Mouse (Mus musculus) adrenal gland, postnatal 36 days (tissue): ENCODE results near the gene Nudt17. TPM values are rescaled to one million over a fixed set of nuclear protein-coding genes. Genes with fewer than 3 reads are reported as not detected.
"Not testable (repeated sequence)": the region's sequence is repeated elsewhere in the genome, so short reads cannot be mapped to it uniquely, and the experiment has no call there.

Experiments used
- DNase-seq, 2 experiments: peaks; one replicate each; pipeline ENCODE4 v3.0.0; 2021; ENCODE audit warnings: mixed read lengths in 1 of 2
- total RNA-seq, 2 experiments: library from RNA; stranded (reverse); gene quantifications; 2 replicates each; pipeline ENCODE4 v1.2.3; 2021

Nudt17 gene
- total RNA-seq, 2 experiments from 2014 or later, result 0.49 to 0.66 TPM

DNA sequence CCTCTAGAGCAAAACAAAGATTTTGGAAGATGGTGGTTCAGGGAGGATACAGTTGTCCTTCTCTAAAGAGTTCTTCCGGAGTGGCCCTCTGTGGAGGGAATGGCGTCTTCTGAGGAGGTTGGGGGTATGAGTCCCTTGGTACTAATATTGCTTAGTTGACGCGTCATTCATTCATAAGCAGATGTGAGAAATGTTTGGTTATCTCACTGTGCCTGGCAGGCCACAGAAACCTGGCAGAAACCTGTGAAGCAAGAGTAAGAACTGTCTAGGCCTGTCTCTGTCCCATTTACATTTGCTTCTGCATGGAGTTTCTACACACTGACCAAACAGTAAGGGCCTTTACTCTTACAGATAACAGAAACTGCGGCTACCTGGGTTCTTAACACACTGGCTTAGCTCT is 36.8 kb downstream of the Nudt17 start:
- no peak for DNase-seq

DNA sequence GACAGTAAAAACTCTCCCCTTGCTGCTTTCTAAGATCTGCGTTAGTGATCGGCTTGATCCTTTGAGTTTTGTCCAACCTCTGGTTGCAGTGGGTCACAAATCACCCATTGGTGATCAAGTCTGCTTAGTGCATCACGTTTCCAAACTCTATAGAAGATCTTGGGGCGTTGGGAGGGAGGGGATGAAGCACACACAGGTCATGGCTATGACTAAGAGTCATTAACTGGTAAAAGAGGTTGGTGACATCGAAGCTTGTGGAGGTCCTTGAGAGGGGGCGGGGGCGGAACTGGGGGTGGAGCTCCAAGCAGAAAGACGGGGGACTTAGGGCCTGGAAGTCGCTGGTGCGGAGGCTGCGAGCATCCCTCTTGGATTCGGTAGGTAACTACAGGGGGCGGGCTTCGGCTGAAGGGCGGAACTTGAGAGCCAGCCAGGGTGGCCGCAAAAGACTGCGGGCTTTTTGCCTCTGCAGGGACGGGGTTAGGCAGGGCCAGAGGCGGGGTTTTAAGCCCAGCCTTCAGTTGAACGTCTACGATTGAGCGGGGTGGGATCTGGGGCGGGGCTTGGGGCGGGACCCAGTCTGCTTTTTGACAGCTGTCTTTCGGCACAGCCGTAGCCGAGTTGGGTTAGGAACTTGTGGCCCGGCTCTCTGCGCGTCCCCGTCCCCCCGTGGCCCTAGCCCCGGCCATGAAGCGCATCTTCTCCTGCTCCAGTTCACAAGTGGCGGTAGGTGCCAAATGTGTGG is 38.5 kb downstream of the Nudt17 start, which contains the start of gene Ankrd35:
Ankrd35 (plus strand) TSS at position 405 of the 742 bp plus-strand sequence.
- peak; percentile 83 to 84 for DNase-seq

DNA sequence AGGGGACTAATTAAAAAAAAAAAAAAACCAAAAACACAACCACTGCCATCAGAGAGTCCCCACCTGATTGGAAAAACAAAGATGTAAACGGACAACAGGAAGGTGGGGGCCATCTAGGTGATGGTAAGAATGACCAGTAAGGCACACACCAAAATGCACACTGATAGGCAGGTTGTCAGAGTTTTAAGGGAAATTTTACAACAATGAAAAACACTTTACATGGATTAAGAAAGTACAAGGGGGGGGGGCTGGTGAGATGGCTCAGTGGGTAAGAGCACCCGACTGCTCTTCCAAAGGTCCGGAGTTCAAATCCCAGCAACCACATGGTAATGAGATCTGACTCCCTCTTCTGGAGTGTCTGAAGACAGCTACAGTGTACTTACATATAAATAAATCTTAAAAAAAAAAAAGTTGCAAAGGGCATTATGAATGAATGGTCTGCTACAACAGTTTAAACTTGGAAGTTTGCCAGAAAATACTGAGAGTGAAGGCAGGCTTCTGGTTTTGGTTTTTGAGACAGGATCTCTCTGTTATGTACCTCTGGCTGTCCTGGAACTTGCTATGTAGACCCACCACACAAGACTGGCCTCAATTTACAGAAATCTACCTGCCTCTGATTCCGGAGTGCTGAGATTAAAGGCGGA is 39.8 kb downstream of the Nudt17 start:
- no peak for DNase-seq

DNA sequence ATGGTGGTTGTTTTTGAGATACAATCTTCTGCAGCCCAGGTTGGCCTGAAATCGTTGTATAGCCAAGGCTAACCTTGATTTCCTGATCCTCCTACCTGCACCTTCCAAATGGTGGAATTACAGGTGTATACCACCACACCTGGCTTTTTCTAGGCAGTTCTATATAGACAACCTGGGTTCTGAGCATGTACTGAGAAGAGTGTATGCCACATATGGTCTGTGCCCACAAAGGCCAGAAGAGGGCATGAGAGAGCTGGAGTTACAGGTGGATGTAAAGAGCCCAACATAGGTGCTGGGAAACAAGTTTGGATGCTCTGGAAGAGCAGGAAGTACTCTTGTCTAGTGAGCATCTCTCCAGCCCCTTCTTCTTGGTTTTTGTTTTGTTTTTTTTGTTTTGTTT is 41.0 kb downstream of the Nudt17 start:
- peak; percentile 44 to 48 for DNase-seq

DNA sequence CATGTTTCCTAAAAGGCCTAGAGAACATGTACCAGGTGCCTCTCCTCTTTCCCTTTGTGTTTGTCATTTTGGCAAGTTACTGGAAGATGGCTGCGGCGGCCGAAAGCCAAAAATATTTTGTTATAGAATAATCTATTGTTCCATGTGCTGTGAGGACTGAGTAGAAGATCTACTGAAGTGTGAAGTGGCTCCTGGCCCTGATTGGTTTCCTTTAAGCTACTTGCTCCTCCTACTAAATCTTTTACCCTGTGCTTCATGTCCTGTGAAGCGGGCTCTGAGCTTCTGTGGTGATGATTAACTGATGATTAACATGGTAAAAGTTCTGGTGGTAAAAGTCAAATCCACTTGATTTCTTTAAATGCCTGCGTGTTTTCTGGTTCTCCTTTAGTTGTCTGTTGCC is 41.4 kb downstream of the Nudt17 start:
- no peak for DNase-seq

DNA sequence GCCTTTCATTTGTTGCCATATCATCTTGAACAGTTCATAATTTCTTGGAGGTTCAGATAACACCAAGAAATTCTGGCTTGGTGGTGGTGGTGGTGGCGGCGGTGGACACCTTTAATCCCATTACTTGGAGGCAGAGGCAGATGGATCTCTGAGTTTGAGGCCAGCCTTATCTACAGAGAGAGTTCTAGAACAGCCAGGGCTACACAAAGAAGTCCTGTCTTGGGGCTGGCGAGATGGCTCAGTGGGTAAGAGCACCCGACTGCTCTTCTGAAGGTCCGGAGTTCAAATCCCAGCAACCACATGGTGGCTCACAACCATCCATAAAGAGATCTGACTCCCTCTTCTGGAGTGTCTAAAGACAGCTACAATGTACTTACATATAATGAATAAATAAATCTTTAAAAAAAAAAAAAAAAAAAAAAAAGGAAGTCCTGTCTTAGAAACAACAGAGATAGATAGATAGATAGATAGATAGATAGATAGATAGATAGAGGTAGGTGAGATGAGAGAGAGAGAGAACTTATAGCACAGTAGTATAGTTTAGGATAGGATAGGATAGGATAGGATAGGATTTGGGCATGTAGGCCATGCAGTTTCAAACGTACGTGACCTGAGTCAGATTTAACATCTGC is 42.5 kb downstream of the Nudt17 start:
- not testable (repeated sequence) for DNase-seq

DNA sequence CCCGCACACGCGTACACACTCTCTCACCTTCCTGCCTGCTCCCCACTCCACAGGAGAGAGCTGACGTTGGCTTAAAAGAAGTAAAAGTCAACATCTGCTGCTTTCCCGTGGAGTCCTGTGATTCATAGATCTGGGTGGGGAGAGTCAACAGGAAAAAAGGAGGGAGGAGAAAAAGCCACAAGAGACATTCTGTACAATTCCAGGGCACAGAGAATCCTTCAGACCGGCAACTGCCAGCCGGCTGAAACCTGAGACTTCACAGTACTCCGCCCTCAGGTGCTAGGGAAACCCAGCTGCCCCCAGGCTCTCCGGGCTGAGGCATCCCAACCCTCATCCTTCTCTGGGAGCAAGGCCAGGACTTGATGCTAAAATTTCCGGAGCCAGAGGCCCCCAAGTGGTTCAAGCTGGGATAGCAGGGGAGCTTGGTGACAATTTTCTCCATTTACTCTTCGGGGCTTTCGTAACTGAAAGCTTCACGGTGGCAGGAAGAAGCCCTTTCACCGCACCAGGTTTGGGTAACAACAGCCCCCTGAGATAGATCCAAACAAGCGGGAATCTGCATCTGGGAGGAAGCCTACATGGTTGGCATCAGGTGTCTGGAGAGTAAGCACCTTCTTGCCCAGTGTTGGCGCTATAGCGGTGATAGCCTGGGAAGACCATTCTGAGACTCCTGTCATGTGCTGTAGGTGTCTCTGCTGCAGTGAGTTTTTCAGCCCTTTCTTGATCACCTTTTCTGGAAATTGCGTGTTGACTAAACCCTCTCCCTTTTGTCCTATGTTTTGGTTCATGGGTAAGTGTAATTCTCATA is 44.7 kb downstream of the Nudt17 start:
- DNase-seq, result peak; percentile 76 to 85

DNA sequence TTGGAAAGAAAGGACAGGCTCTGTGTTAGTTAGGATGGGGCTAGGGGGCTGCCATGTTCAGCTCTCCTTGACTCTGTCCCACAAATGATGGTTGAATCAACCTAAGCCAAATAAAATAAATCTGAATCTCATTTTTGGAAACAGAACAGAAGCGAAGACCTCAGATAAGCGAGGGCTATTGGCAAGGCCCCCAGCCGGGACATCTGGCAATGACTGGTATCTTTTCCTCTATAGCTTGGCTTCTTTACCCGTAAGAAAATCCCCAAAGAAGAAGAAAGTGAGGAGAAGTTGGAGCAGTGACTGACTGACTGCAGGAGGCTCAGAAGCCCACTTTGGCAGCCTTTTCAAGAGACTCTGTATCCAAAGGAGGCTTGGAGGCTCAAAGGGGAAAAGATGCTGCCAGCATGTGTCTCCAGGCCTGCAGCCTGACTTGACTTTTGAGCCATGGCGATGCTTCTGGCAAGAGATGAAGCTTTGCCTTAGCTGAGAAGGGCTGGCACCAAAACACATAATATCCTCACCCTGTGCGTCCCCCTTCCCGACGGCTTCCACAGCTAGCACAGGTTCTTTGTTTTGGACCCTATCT is 45.5 kb downstream of the Nudt17 start:
- peak in 1 of 2 experiments; percentile 16 for DNase-seq

DNA sequence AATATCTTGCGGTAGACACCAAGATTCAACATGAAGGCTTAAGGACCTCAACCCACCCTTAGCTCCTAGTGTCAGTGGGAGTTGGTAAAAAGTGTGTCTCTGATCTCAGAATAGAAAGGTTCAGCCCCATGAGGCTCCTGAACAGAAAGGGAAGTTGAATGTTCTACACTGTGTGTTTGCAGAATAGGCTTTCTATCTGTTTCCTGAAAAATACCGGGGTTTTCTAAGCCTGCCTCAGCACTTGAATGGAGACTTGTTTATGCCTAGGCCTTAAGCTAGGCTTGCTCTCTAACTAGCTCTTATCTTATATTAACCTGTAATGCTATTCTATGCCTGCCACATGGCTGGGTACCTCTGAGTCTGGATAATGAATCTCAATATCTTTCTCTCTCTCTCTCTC is 47.5 kb downstream of the Nudt17 start:
- DNase-seq, result no peak

Other genes starting within 250 kb of the Nudt17 start
- gene Hfe2, start 183.4 kb downstream of the Nudt17 start, total RNA-seq, result not detected
- 100 to 1,000 TPM; 515 to 572 TPM for gene Txnip, start 150.6 kb downstream of the Nudt17 start, total RNA-seq
- not detected for gene Gm16253, start 131.6 kb downstream of the Nudt17 start, total RNA-seq
- 10 to 100 TPM; 29.4 to 33.3 TPM for gene Polr3gl, start 114.4 kb downstream of the Nudt17 start, total RNA-seq
- gene Ankrd34a, start 111.9 kb downstream of the Nudt17 start, total RNA-seq, result 1 to 10 TPM in 1 of 2 experiments, under 1 TPM in 1; 0.95 to 1.0 TPM
- 10 to 100 TPM; 29.3 to 52.1 TPM for gene Lix1l, start 107.4 kb downstream of the Nudt17 start, total RNA-seq
- 10 to 100 TPM; 68.3 to 73.5 TPM for gene Rbm8a, start 78.6 kb downstream of the Nudt17 start, total RNA-seq
- gene Pex11b, start 73.2 kb downstream of the Nudt17 start, total RNA-seq, result 10 to 100 TPM; 40.4 to 58.4 TPM
- gene Gm42957, start 73.1 kb downstream of the Nudt17 start, total RNA-seq, result under 1 TPM; 0.33 to 0.46 TPM
- 1 to 10 TPM; 1.3 to 2.3 TPM for gene Itga10, start 63.0 kb downstream of the Nudt17 start, total RNA-seq
- gene Ankrd35, start 38.4 kb downstream of the Nudt17 start, total RNA-seq, result 1 to 10 TPM; 1.3 to 3.9 TPM
- gene Pias3, start 12.2 kb downstream of the Nudt17 start, total RNA-seq, result 10 to 100 TPM; 24.2 to 24.4 TPM
- 10 to 100 TPM; 24.4 to 32.0 TPM for gene Polr3c, start 19.1 kb upstream of the Nudt17 start, total RNA-seq
- gene Rnf115, start 19.1 kb upstream of the Nudt17 start, total RNA-seq, result 10 to 100 TPM; 37.4 to 43.1 TPM
- gene Pdzk1, start 120.7 kb upstream of the Nudt17 start, total RNA-seq, result not detected
- under 1 TPM in 1 of 2 experiments, not detected in 1; 0.16 TPM for gene Cd160, start 120.8 kb upstream of the Nudt17 start, total RNA-seq
- gene Gja5, start 196.1 kb upstream of the Nudt17 start, total RNA-seq, result 1 to 10 TPM in 1 of 2 experiments, under 1 TPM in 1; 0.76 to 3.6 TPM
- 10 to 100 TPM; 34.7 to 38.5 TPM for gene Gpr89, start 196.8 kb upstream of the Nudt17 start, total RNA-seq
- not detected for gene Gja8, start 217.5 kb upstream of the Nudt17 start, total RNA-seq